Mouse (Mus musculus) forebrain, embryonic 14.5 days (tissue): ENCODE data around the gene Dpp4. TPM values are rescaled to one million over a fixed set of nuclear protein-coding genes. Genes with fewer than 3 reads are reported as not detected.

Experiments
- ATAC-seq: fragments of 200-750 bp; cut with Nextera tagmentation; 2 replicates; pipeline ENCODE4 v1.8.0; 2017; ENCODE audit warnings: mild to moderate bottlenecking, moderate library complexity
- DNase-seq: peaks from one replicate; pipeline ENCODE4 v3.0.0-alpha.2; 2015; ENCODE audit warnings: low spot score
- H3K27ac ChIP-seq: fragments of 300-500 bp; sonication (generic); 2 replicates; pipeline ENCODE4 v1.5.1; 2014; ENCODE audit warnings: low read depth, mild to moderate bottlenecking, control low read depth, low read length, moderate library complexity
- H3K27me3 ChIP-seq: fragments of 300-500 bp; sonication (generic); replicated peaks from 2 replicates; pipeline ENCODE4 v1.6.1; 2014; ENCODE audit warnings: low read length, control low read depth, mixed read lengths; ENCODE audit not compliant: control insufficient read depth, insufficient read depth
- H3K36me3 ChIP-seq: fragments of 300-500 bp; sonication (generic); 2 replicates; pipeline ENCODE4 v1.6.1; 2014; ENCODE audit warnings: low read length, control low read depth; ENCODE audit not compliant: control insufficient read depth, insufficient read depth
- H3K4me1 ChIP-seq: fragments of 300-500 bp; sonication (generic); 2 replicates; pipeline ENCODE4 v1.6.1; 2014; ENCODE audit warnings: antibody characterized with exemption, low read length, control low read depth; ENCODE audit not compliant: control insufficient read depth, insufficient read depth
- H3K4me2 ChIP-seq: fragments of 300-500 bp; sonication (generic); 2 replicates; pipeline ENCODE4 v1.6.1; 2014; ENCODE audit warnings: mild to moderate bottlenecking, control low read depth, low read length
- H3K4me3 ChIP-seq: fragments of 300-500 bp; sonication (generic); 2 replicates; pipeline ENCODE4 v1.5.1; 2014; ENCODE audit warnings: low read depth, low read length, control low read depth
- H3K9ac ChIP-seq: fragments of 300-500 bp; sonication (generic); 2 replicates; pipeline ENCODE4 v1.6.1; 2014; ENCODE audit warnings: mild to moderate bottlenecking, low read length, control low read depth, moderate library complexity
- H3K9me3 ChIP-seq: fragments of 300-500 bp; sonication (generic); replicated peaks from 2 replicates; pipeline ENCODE4 v1.6.1; 2016; ENCODE audit warnings: low read length, control low read depth, mixed read lengths; ENCODE audit not compliant: control insufficient read depth
- WGBS: fragments of 180-500 bp; shearing (Covaris S2); extraction: QIAGEN DNeasy Blood & Tissue Kit; methylation state at CpG from one replicate; pipeline ENCODE4 v1.1.7; 2014; 5-methylcytosine and 5-hydroxymethylcytosine counted together
- polyA plus RNA-seq: library from polyadenylated mRNA; unstranded; fragments of >200 nt; fragmentation: Nextera tagmentation; extraction: Ambion mirVana; gene quantifications from 2 replicates; pipeline ENCODE4 v1.2.1, GENCODE M21; 2014

Dpp4 gene
- polyA plus RNA-seq, 1 experiment from 2014 or later: 1.7 TPM

GRCm38 (mm10) chr2:62357259-62357658, 54.8 kb downstream of the Dpp4 start:
- DNase-seq (no peak), ATAC-seq (no peak)
- H3K27ac ChIP-seq: no peak overlapping the region
- H3K4me2 ChIP-seq: no peak overlapping the region
- no peaks in the 10 kb centered on the region for H3K36me3 ChIP-seq
- H3K27me3 ChIP-seq: no peaks in the 10 kb centered on the region
- no peak overlapping the region for H3K9ac ChIP-seq
- H3K4me1 ChIP-seq: peaks cover 7% of the 10 kb centered on the region; the same call in 1 of the 2 replicates
- 85% methylated on average over 7 of the region's 7 CpGs for WGBS
- no peak overlapping the region for H3K4me3 ChIP-seq
- no peaks in the 10 kb centered on the region for H3K9me3 ChIP-seq

DNA sequence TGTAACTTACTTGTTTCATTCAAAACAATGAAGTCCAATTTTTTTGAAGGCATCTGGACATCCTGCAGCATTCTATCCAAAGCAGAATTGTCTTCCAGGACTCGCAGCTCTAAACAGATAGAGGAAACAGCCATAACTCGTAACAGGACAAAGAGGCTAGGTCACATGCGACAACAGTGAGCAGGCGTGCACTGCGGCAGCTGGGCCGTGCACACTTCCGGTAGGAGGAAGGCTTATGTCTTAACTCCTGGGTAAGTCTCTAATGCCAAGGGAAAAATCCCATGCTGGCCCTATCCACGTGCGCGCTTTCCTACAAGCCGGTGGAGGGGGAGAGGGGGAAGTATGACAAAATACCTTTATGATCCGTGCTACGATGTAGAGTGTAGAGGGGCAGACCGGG, 55.4 kb downstream of the Dpp4 start:
- H3K27ac ChIP-seq: peak overlapping the region; percentile 14; the same call in 1 of the 2 replicates
- peaks cover 7% of the 10 kb centered on the region; the same call in 1 of the 2 replicates for H3K4me1 ChIP-seq
- DNase-seq: no peak
- H3K4me3 ChIP-seq: no peak overlapping the region
- H3K27me3 ChIP-seq: no peaks in the 10 kb centered on the region
- H3K36me3 ChIP-seq: no peaks in the 10 kb centered on the region
- no peak for ATAC-seq
- no peak overlapping the region for H3K4me2 ChIP-seq
- H3K9me3 ChIP-seq: no peaks in the 10 kb centered on the region
- 85% methylated on average over 14 of the region's 14 CpGs for WGBS
- no peak overlapping the region for H3K9ac ChIP-seq

DNA sequence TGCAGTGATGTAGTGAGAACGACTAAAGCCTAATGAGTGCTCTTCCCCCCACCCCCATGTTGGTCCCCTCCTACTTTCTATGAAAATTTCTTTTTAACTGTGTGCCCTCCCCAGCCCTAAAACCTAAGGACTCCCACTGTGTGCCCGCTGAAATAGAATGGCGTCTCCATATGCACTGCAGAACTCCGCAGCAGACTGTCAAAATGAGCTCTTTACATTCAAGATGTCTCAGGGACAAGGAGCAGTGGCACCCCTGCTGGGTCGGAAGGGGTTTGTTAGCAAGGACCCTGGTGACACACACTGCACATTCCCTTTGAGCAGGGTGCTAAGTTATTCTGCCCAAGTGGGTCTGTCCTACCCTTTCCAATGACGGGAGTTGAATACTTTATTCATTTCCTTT, 56.3 kb downstream of the Dpp4 start:
- H3K4me3 ChIP-seq: no peak overlapping the region
- no peaks in the 10 kb centered on the region for H3K36me3 ChIP-seq
- H3K4me2 ChIP-seq: no peak overlapping the region
- DNase-seq (peak; percentile 33), ATAC-seq (peak; percentile 55; the same call in 1 of the 2 replicates)
- H3K27ac ChIP-seq: no peak overlapping the region
- no peaks in the 10 kb centered on the region for H3K27me3 ChIP-seq
- no peaks in the 10 kb centered on the region for H3K9me3 ChIP-seq
- 17% methylated on average over 6 of the region's 6 CpGs for WGBS
- peaks cover 7% of the 10 kb centered on the region; the same call in 1 of the 2 replicates for H3K4me1 ChIP-seq
- no peak overlapping the region for H3K9ac ChIP-seq

- DNase-seq (no peak), ATAC-seq (no peak)
- H3K4me1 ChIP-seq: peaks cover 7% of the 10 kb centered on the region; the same call in 1 of the 2 replicates
- no peaks in the 10 kb centered on the region for H3K27me3 ChIP-seq
- no peaks in the 10 kb centered on the region for H3K36me3 ChIP-seq
- no peak overlapping the region for H3K9ac ChIP-seq
- no peak overlapping the region for H3K27ac ChIP-seq
- H3K4me2 ChIP-seq: no peak overlapping the region
- no peak overlapping the region for H3K4me3 ChIP-seq
- H3K9me3 ChIP-seq: no peaks in the 10 kb centered on the region
- 82% methylated on average over 3 of the region's 3 CpGs for WGBS
These were observed 60.0 kb downstream of the Dpp4 start for GRCm38 (mm10) chr2:62352035-62352434.

- Histone ChIP-seq H3K9ac (no peak overlapping the region), H3K9me3 (no peaks in the 10 kb centered on the region), H3K4me1 (no peaks in the 10 kb centered on the region), H3K4me3 (no peak overlapping the region), H3K4me2 (no peak overlapping the region), H3K36me3 (no peaks in the 10 kb centered on the region), H3K27ac (no peak overlapping the region), H3K27me3 (no peaks in the 10 kb centered on the region)
- WGBS: 93% methylated on average over 9 of the region's 9 CpGs
- no peak for DNase-seq
- no peak for ATAC-seq
These were observed 64.3 kb downstream of the Dpp4 start for GRCm38 (mm10) chr2:62347762-62348161.

GRCm38 (mm10) chr2:62346771-62347170, 65.3 kb downstream of the Dpp4 start:
- Histone ChIP-seq H3K4me2 (no peak overlapping the region), H3K4me3 (no peak overlapping the region), H3K4me1 (peaks cover 2% of the 10 kb centered on the region; the same call in 1 of the 2 replicates), H3K27me3 (no peaks in the 10 kb centered on the region), H3K9ac (no peak overlapping the region), H3K36me3 (no peaks in the 10 kb centered on the region), H3K9me3 (no peaks in the 10 kb centered on the region), H3K27ac (no peak overlapping the region)
- 15% methylated on average over 1 of the region's 1 CpGs for WGBS
- ATAC-seq: no peak
- no peak for DNase-seq

- H3K27ac ChIP-seq: no peak overlapping the region
- H3K4me1 ChIP-seq: peaks cover 6% of the 10 kb centered on the region
- no peak overlapping the region for H3K4me3 ChIP-seq
- 58% methylated on average over 6 of the region's 6 CpGs for WGBS
- no peaks in the 10 kb centered on the region for H3K27me3 ChIP-seq
- H3K9me3 ChIP-seq: no peaks in the 10 kb centered on the region
- no peaks in the 10 kb centered on the region for H3K36me3 ChIP-seq
- H3K4me2 ChIP-seq: no peak overlapping the region
- no peak overlapping the region for H3K9ac ChIP-seq
- ATAC-seq (no peak), DNase-seq (no peak)
These were observed 67.7 kb downstream of the Dpp4 start for GRCm38 (mm10) chr2:62344367-62344766.

DNA sequence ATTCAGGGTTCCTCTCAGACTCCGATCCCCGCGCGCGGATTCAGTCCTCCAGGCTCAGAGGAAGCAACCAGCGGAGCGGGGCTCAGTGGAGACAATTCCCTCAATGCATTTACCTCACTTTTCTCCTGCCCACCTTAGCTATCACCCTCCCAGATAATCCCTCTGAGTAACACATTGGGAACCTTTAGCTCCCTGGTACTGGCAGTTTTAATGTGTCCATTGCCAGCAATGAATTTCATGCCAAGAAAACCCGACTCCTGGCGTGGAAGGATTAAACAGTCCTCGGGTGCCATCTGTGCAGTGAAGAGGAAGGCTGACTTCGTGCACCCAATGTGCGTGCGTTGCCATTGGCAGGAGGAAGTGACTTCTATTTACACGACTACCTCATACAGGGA, 70.3 kb downstream of the Dpp4 start:
- Histone ChIP-seq H3K9ac (peak overlapping the region; percentile 7; the same call in 1 of the 2 replicates), H3K4me1 (peaks cover 6% of the 10 kb centered on the region), H3K4me2 (peak overlapping the region; percentile 42), H3K36me3 (no peaks in the 10 kb centered on the region), H3K9me3 (no peaks in the 10 kb centered on the region), H3K27me3 (no peaks in the 10 kb centered on the region), H3K27ac (peak overlapping the region; percentile 62), H3K4me3 (no peak overlapping the region; the same call in 1 of the 2 replicates)
- WGBS: 4% methylated on average over 14 of the region's 14 CpGs
- peak; percentile 77 for DNase-seq
- ATAC-seq: peak; percentile 69

- Histone ChIP-seq H3K27me3 (no peaks in the 10 kb centered on the region), H3K36me3 (no peaks in the 10 kb centered on the region), H3K9ac (peak overlapping the region; percentile 7; the same call in 1 of the 2 replicates), H3K4me2 (peak overlapping the region; percentile 42), H3K4me3 (no peak overlapping the region; the same call in 1 of the 2 replicates), H3K27ac (peak overlapping the region; percentile 62), H3K9me3 (no peaks in the 10 kb centered on the region), H3K4me1 (peaks cover 6% of the 10 kb centered on the region)
- DNase-seq (no peak), ATAC-seq (no peak; the same call in 1 of the 2 replicates)
- 76% methylated on average over 3 of the region's 3 CpGs for WGBS
These were observed 70.8 kb downstream of the Dpp4 start for GRCm38 (mm10) chr2:62341061-62341733.
